Mouse (Mus musculus) hindbrain, embryonic 10.5 days (tissue): ENCODE data around the gene Tm2d1. TPM values are rescaled to one million over a fixed set of nuclear protein-coding genes. Genes with fewer than 3 reads are reported as not detected.
A peak's percentile ranks its signal among the peaks of the same experiment; 100 is the strongest.
"Not testable (repeated sequence)": the region's sequence is repeated elsewhere in the genome, so short reads cannot be mapped to it uniquely, and the experiment has no call there.

Source experiments
- DNase-seq: peaks from one replicate; pipeline ENCODE4 v3.0.0-alpha.2; 2017; ENCODE audit warnings: low spot score
- H3K27ac ChIP-seq: fragments of 300-500 bp; sonication (generic); 2 replicates; pipeline ENCODE4 v1.5.1; 2016; ENCODE audit warnings: mild to moderate bottlenecking, moderate library complexity
- H3K27me3 ChIP-seq: fragments of 300-500 bp; sonication (generic); 2 replicates; pipeline ENCODE4 v1.6.1; 2016; ENCODE audit warnings: mild to moderate bottlenecking; ENCODE audit not compliant: poor library complexity, insufficient read depth, severe bottlenecking
- H3K36me3 ChIP-seq: fragments of 300-500 bp; sonication (generic); 2 replicates; pipeline ENCODE4 v1.6.1; 2016; ENCODE audit warnings: mild to moderate bottlenecking, moderate library complexity
- H3K4me1 ChIP-seq: fragments of 300-500 bp; sonication (generic); replicated peaks from 2 replicates; pipeline ENCODE4 v1.6.1; 2016; ENCODE audit warnings: mild to moderate bottlenecking
- H3K4me3 ChIP-seq: fragments of 300-500 bp; sonication (generic); 2 replicates; pipeline ENCODE4 v1.5.1; 2016; ENCODE audit warnings: mild to moderate bottlenecking, moderate library complexity
- H3K9me3 ChIP-seq: fragments of 300-500 bp; sonication (generic); 2 replicates; pipeline ENCODE4 v1.6.1; 2016; ENCODE audit warnings: mild to moderate bottlenecking, moderate library complexity
- WGBS: fragments of 180-500 bp; shearing (Covaris S2); methylation state at CpG from one replicate; pipeline ENCODE4 v1.1.7; 2016; 5-methylcytosine and 5-hydroxymethylcytosine counted together
- polyA plus RNA-seq: library from polyadenylated mRNA; unstranded; fragments of >200 nt; fragmentation: Nextera tagmentation; extraction: Ambion mirVana; gene quantifications from 2 replicates; pipeline ENCODE4 v1.2.1, GENCODE M21; 2016

Gene Tm2d1
- polyA plus RNA-seq = 79.0 and 101 TPM in 2 replicates

- under 1% methylated on average over 46 of the region's 46 CpGs for WGBS
These were observed at the start of gene Tm2d1 for GRCm38 (mm10) chr4:98382716-98383424. Tm2d1 (minus strand) TSS chr4:98383306.

GRCm38 (mm10) chr4:98428371-98428770, 45.3 kb upstream of the Tm2d1 start:
- Histone ChIP-seq H3K36me3 (no peaks in the 10 kb centered on the region), H3K27me3 (no peaks in the 10 kb centered on the region), H3K4me3 (no peak overlapping the region), H3K9me3 (no peaks in the 10 kb centered on the region), H3K4me1 (no peaks in the 10 kb centered on the region), H3K27ac (no peak overlapping the region)
- 89% methylated on average over 8 of the region's 8 CpGs for WGBS
- no peak for DNase-seq

More at GRCm38 (mm10) chr4:98382716-98383424, at the start of gene Tm2d1:
- peaks cover 10% of the 10 kb centered on the region for H3K4me1 ChIP-seq
- H3K4me3 ChIP-seq = peak within 1 kb of the TSS; percentile 86
- H3K36me3 ChIP-seq = peaks cover 16% of the 10 kb centered on the region
- no peaks in the 10 kb centered on the region for H3K27me3 ChIP-seq
- no peaks in the 10 kb centered on the region for H3K9me3 ChIP-seq
- H3K27ac ChIP-seq = peak within 1 kb of the TSS; percentile 98
- DNase-seq = peak; percentile 86

GRCm38 (mm10) chr4:98415150-98415549, 32.0 kb upstream of the Tm2d1 start:
- H3K4me3 ChIP-seq, DNase-seq, H3K9me3 ChIP-seq, H3K27me3 ChIP-seq, H3K4me1 ChIP-seq, H3K27ac ChIP-seq: not testable (repeated sequence)
- WGBS = 95% methylated on average over 8 of the region's 8 CpGs
- H3K36me3 ChIP-seq = peaks cover 14% of the 10 kb centered on the region; the same call in 1 of the 2 replicates

GRCm38 (mm10) chr4:98408455-98408854, 25.3 kb upstream of the Tm2d1 start:
- 95% methylated on average over 4 of the region's 4 CpGs for WGBS
- no peak for DNase-seq
- Histone ChIP-seq H3K27me3 (no peaks in the 10 kb centered on the region), H3K9me3 (no peaks in the 10 kb centered on the region), H3K36me3 (0 out of 2 replicates have a peak, but pooled peaks cover 3% of the 10 kb centered on the region), H3K27ac (no peak overlapping the region), H3K4me3 (no peak overlapping the region), H3K4me1 (no peaks in the 10 kb centered on the region)

GRCm38 (mm10) chr4:98404412-98404811, 21.3 kb upstream of the Tm2d1 start:
- DNase-seq = no peak
- H3K4me3 ChIP-seq = no peak overlapping the region
- H3K27me3 ChIP-seq = no peaks in the 10 kb centered on the region
- 91% methylated on average over 6 of the region's 6 CpGs for WGBS
- no peaks in the 10 kb centered on the region for H3K36me3 ChIP-seq
- no peaks in the 10 kb centered on the region for H3K9me3 ChIP-seq
- no peaks in the 10 kb centered on the region for H3K4me1 ChIP-seq
- H3K27ac ChIP-seq = no peak overlapping the region

GRCm38 (mm10) chr4:98403492-98403891, 20.4 kb upstream of the Tm2d1 start:
- Histone ChIP-seq H3K9me3 (no peaks in the 10 kb centered on the region), H3K36me3 (no peaks in the 10 kb centered on the region), H3K27ac (no peak overlapping the region), H3K4me1 (no peaks in the 10 kb centered on the region), H3K27me3 (no peaks in the 10 kb centered on the region), H3K4me3 (no peak overlapping the region)
- WGBS = 87% methylated on average over 4 of the region's 4 CpGs
- DNase-seq = no peak

GRCm38 (mm10) chr4:98401584-98401962, 18.5 kb upstream of the Tm2d1 start:
- Histone ChIP-seq H3K4me3 (no peak overlapping the region), H3K36me3 (no peaks in the 10 kb centered on the region), H3K4me1 (no peaks in the 10 kb centered on the region), H3K27ac (no peak overlapping the region), H3K27me3 (no peaks in the 10 kb centered on the region), H3K9me3 (no peaks in the 10 kb centered on the region)
- whole genome bisulfite sequencing = 86% methylated on average over 2 of the region's 2 CpGs
- no peak for DNase-seq

- Histone ChIP-seq H3K27ac (no peak overlapping the region), H3K36me3 (no peaks in the 10 kb centered on the region), H3K27me3 (no peaks in the 10 kb centered on the region), H3K4me1 (peaks cover 3% of the 10 kb centered on the region; the same call in 1 of the 2 replicates), H3K4me3 (no peak overlapping the region), H3K9me3 (no peaks in the 10 kb centered on the region)
- no peak for DNase-seq
- WGBS = 57% methylated on average over 6 of the region's 6 CpGs
These were observed 17.9 kb upstream of the Tm2d1 start for GRCm38 (mm10) chr4:98400926-98401583.

GRCm38 (mm10) chr4:98395690-98396437, 12.8 kb upstream of the Tm2d1 start, which contains the start of gene Patj:
Patj (plus strand) TSS chr4:98395785.
- peak within 1 kb of the TSS; percentile 96 for H3K27ac ChIP-seq
- peak; percentile 62 for DNase-seq
- no peaks in the 10 kb centered on the region for H3K9me3 ChIP-seq
- H3K36me3 ChIP-seq = no peaks in the 10 kb centered on the region
- no peaks in the 10 kb centered on the region for H3K27me3 ChIP-seq
- H3K4me1 ChIP-seq = peaks cover 11% of the 10 kb centered on the region
- peak within 1 kb of the TSS; percentile 89 for H3K4me3 ChIP-seq
- WGBS = 1% methylated on average over 73 of the region's 73 CpGs

GRCm38 (mm10) chr4:98395346-98395689, 12.2 kb upstream of the Tm2d1 start:
- Histone ChIP-seq H3K27me3 (no peaks in the 10 kb centered on the region), H3K4me3 (peak overlapping the region; percentile 89), H3K36me3 (no peaks in the 10 kb centered on the region), H3K9me3 (no peaks in the 10 kb centered on the region), H3K4me1 (peaks cover 11% of the 10 kb centered on the region), H3K27ac (peak overlapping the region; percentile 96)
- no peak for DNase-seq
- 3% methylated on average over 7 of the region's 7 CpGs for WGBS

- H3K4me1 ChIP-seq = peaks cover 10% of the 10 kb centered on the region
- no peaks in the 10 kb centered on the region for H3K9me3 ChIP-seq
- DNase-seq = no peak
- H3K36me3 ChIP-seq = no peaks in the 10 kb centered on the region
- H3K27ac ChIP-seq = no peak overlapping the region
- no peak overlapping the region for H3K4me3 ChIP-seq
- 63% methylated on average over 5 of the region's 5 CpGs for WGBS
- no peaks in the 10 kb centered on the region for H3K27me3 ChIP-seq
These were observed 1.9 kb upstream of the Tm2d1 start for GRCm38 (mm10) chr4:98385036-98385435.

- Histone ChIP-seq H3K36me3 (peaks cover 21% of the 10 kb centered on the region), H3K9me3 (no peaks in the 10 kb centered on the region), H3K4me1 (peaks cover 5% of the 10 kb centered on the region), H3K27me3 (no peaks in the 10 kb centered on the region), H3K4me3 (no peak overlapping the region), H3K27ac (no peak overlapping the region)
- 89% methylated on average over 2 of the region's 2 CpGs for WGBS
- no peak for DNase-seq
These were observed 6.2 kb downstream of the Tm2d1 start for GRCm38 (mm10) chr4:98376943-98377342.

GRCm38 (mm10) chr4:98375401-98375800, 7.7 kb downstream of the Tm2d1 start:
- 53% methylated on average over 4 of the region's 4 CpGs for WGBS
- no peak overlapping the region for H3K4me3 ChIP-seq
- no peak overlapping the region for H3K27ac ChIP-seq
- peaks cover 27% of the 10 kb centered on the region for H3K36me3 ChIP-seq
- H3K27me3 ChIP-seq = no peaks in the 10 kb centered on the region
- H3K9me3 ChIP-seq = no peaks in the 10 kb centered on the region
- no peaks in the 10 kb centered on the region for H3K4me1 ChIP-seq
- DNase-seq = no peak
